Mouse (Mus musculus) layer of hippocampus, adult 2 months (tissue): Measurements from ENCODE around the gene Ift52. TPM values are rescaled to one million over a fixed set of nuclear protein-coding genes. Genes with fewer than 3 reads are reported as not detected.

Source experiments
- DNase-seq, 2 experiments: peaks; one replicate each; pipeline ENCODE4 v3.0.0; 2022; ENCODE audit warnings: low spot score in 2 of 2
- H3K27ac ChIP-seq: fragments of 200-600 bp; 2 replicates; pipeline ENCODE4 v1.8.1; 2022
- H3K4me3 ChIP-seq: fragments of 200-600 bp; 2 replicates; pipeline ENCODE4 v1.8.1; 2022; ENCODE audit warnings: mild to moderate bottlenecking
- CTCF ChIP-seq: fragments of 200-600 bp; conservative IDR thresholded peaks from 2 replicates; pipeline ENCODE4 v1.8.1; 2022; ENCODE audit warnings: antibody characterized with exemption, mild to moderate bottlenecking, moderate library complexity
- microRNA-seq, 2 experiments: library from miRNA; unstranded; fragments of <30 nt; microRNA quantifications; one replicate each; pipeline ENCODE4 v1.2.0; 2021
- total RNA-seq, 2 experiments: library from RNA; stranded (reverse); gene quantifications; 2 replicates each; pipeline ENCODE4 v1.2.3; 2021

Gene Ift52
- total RNA-seq, 2 experiments from 2014 or later = 28.4 to 31.3 TPM

GRCm38 (mm10) chr2:163094909-163095308 lies 77.8 kb downstream of the Ift52 start:
- Histone ChIP-seq H3K4me3 (no peak overlapping the region), H3K27ac (no peak overlapping the region)
- no peak for DNase-seq
- no peak for TF ChIP-seq CTCF

Small RNAs within 50 kb of the gene (microRNA-seq; reads per million reads assigned to microRNA genes)
- gene Gm22174 = 0 reads per million in 2 experiments
- 0 reads per million in 2 experiments for gene Mir7003

Other genes starting within 250 kb of the Ift52 start
- gene Srsf6, start 85.8 kb upstream of the Ift52 start, total RNA-seq = 100 to 1,000 TPM; 106 to 113 TPM
- 10 to 100 TPM; 10.1 to 14.0 TPM for gene L3mbtl1, start 73.9 kb upstream of the Ift52 start, total RNA-seq
- gene Sgk2, start 30.0 kb upstream of the Ift52 start, total RNA-seq = under 1 TPM; 0.54 to 0.97 TPM
- gene Mybl2, start 37.3 kb downstream of the Ift52 start, total RNA-seq = 1 to 10 TPM; 1.8 to 2.6 TPM
- not detected for gene Gtsf1l, start 70.5 kb downstream of the Ift52 start, total RNA-seq
- 10 to 100 TPM; 20.8 to 21.3 TPM for gene Tox2, start 185.8 kb downstream of the Ift52 start, total RNA-seq